Mouse (Mus musculus) gastrocnemius, adult 2 months (tissue): ENCODE results near the gene Dnaja1. TPM values are rescaled to one million over a fixed set of nuclear protein-coding genes. Genes with fewer than 3 reads are reported as not detected.

ENCODE experiments used
- DNase-seq: peaks from one replicate; pipeline ENCODE4 v3.0.0; 2022
- H3K27ac ChIP-seq: fragments of 200-600 bp; 2 replicates; pipeline ENCODE4 v1.8.1; 2022; ENCODE audit warnings: mild to moderate bottlenecking
- H3K4me3 ChIP-seq: fragments of 200-600 bp; 2 replicates; pipeline ENCODE4 v1.8.1; 2022; ENCODE audit warnings: mild to moderate bottlenecking, moderate library complexity
- CTCF ChIP-seq: fragments of 200-600 bp; IDR thresholded peaks from 2 replicates; pipeline ENCODE4 v1.8.1; 2022; ENCODE audit warnings: antibody characterized with exemption, mild to moderate bottlenecking, moderate library complexity
- intact Hi-C: fragments of 180-260 bp; cut with DNase I; formaldehyde crosslinking; loops from one replicate; pipeline ENCODE4 v1.15.1; 2025
- total RNA-seq, 2 experiments: library from RNA; stranded (reverse); gene quantifications; 2 replicates each; pipeline ENCODE4 v1.2.3; 2021

Gene Dnaja1
- total RNA-seq, 2 experiments from 2014 or later: 42.7 to 77.1 TPM

- TF ChIP-seq CTCF: no peak
- peak within 1 kb of the TSS; percentile 91 for H3K27ac ChIP-seq
- intact Hi-C loops: loop anchor here (1.0 kb wide), 1 partner anchor 22 kb away; no protein-coding TSS in a partner anchor
- peak; percentile 98 for DNase-seq
- peak within 1 kb of the TSS; percentile 85 for H3K4me3 ChIP-seq
These were observed 36.0 kb downstream of the Dnaja1 start, which contains the start of gene Smu1 for GRCm38 (mm10) chr4:40757780-40758420. Gene Smu1 (minus strand): TSS chr4:40757923.

- DNase-seq: no peak
- H3K4me3 ChIP-seq: no peak overlapping the region
- TF ChIP-seq CTCF: no peak
- no peak overlapping the region for H3K27ac ChIP-seq
- intact Hi-C loops: no loop called here
These were observed 37.9 kb downstream of the Dnaja1 start for GRCm38 (mm10) chr4:40759876-40760275.

GRCm38 (mm10) chr4:40774279-40775259 lies 52.6 kb downstream of the Dnaja1 start:
- H3K4me3 ChIP-seq: peak overlapping the region; percentile 59

GRCm38 (mm10) chr4:40776416-40776815 lies 54.5 kb downstream of the Dnaja1 start:
- Histone ChIP-seq H3K4me3 (no peak overlapping the region), H3K27ac (no peak overlapping the region)
- intact Hi-C loops: loop anchor here (5.0 kb wide), 1 partner anchor 41 kb away; no protein-coding TSS in a partner anchor
- no peak for TF ChIP-seq CTCF
- DNase-seq: no peak

More at GRCm38 (mm10) chr4:40774279-40775259, 52.6 kb downstream of the Dnaja1 start:
- intact Hi-C loops: loop anchor here (5.0 kb wide), 1 partner anchor 43 kb away; no protein-coding TSS in a partner anchor
- peak overlapping the region; percentile 70 for H3K27ac ChIP-seq
- peak; percentile 80 for DNase-seq
- peak; percentile 89 for TF ChIP-seq CTCF

GRCm38 (mm10) chr4:40777116-40777515 lies 55.2 kb downstream of the Dnaja1 start:
- Histone ChIP-seq H3K27ac (no peak overlapping the region), H3K4me3 (no peak overlapping the region)
- no peak for TF ChIP-seq CTCF
- DNase-seq: no peak
- intact Hi-C loops: loop anchor here (5.0 kb wide), 1 partner anchor 40 kb away; no protein-coding TSS in a partner anchor

- intact Hi-C loops: loop anchor here (5.0 kb wide), 1 partner anchor 39 kb away; no protein-coding TSS in a partner anchor
- no peak overlapping the region for H3K4me3 ChIP-seq
- no peak overlapping the region for H3K27ac ChIP-seq
- peak; percentile 42 for DNase-seq
- peak; percentile 61 for TF ChIP-seq CTCF
These were observed 56.7 kb downstream of the Dnaja1 start for GRCm38 (mm10) chr4:40778656-40779055.

- peak overlapping the region; percentile 46; the same call in 1 of the 2 replicates for H3K27ac ChIP-seq
- TF ChIP-seq CTCF: no peak
- intact Hi-C loops: no loop called here
- DNase-seq: no peak
- no peak overlapping the region for H3K4me3 ChIP-seq
These were observed 59.2 kb downstream of the Dnaja1 start for GRCm38 (mm10) chr4:40781143-40781542.

GRCm38 (mm10) chr4:40781797-40782495 lies 60.0 kb downstream of the Dnaja1 start:
- no peak for DNase-seq
- H3K4me3 ChIP-seq: no peak overlapping the region
- intact Hi-C loops: no loop called here
- peak overlapping the region; percentile 46; the same call in 1 of the 2 replicates for H3K27ac ChIP-seq
- no peak for TF ChIP-seq CTCF

- H3K4me3 ChIP-seq: no peak overlapping the region
- intact Hi-C loops: no loop called here
- DNase-seq: no peak
- no peak overlapping the region for H3K27ac ChIP-seq
- TF ChIP-seq CTCF: no peak
These were observed 61.1 kb downstream of the Dnaja1 start for GRCm38 (mm10) chr4:40783049-40783448.

- Histone ChIP-seq H3K27ac (peak overlapping the region; percentile 72), H3K4me3 (0 out of 2 replicates have a peak overlapping the region, but pooled peaks have one; percentile 3)
- no peak for TF ChIP-seq CTCF
- intact Hi-C loops: no loop called here
- DNase-seq: peak; percentile 80
These were observed 62.7 kb downstream of the Dnaja1 start for GRCm38 (mm10) chr4:40784556-40785169.

- no peak for TF ChIP-seq CTCF
- intact Hi-C loops: no loop called here
- DNase-seq: no peak
- Histone ChIP-seq H3K4me3 (no peak overlapping the region), H3K27ac (peak overlapping the region; percentile 72; the same call in 1 of the 2 replicates)
These were observed 63.7 kb downstream of the Dnaja1 start for GRCm38 (mm10) chr4:40785620-40786166.
